Mouse (Mus musculus): ENCODE measurements around the gene Ptges2.

DNA sequence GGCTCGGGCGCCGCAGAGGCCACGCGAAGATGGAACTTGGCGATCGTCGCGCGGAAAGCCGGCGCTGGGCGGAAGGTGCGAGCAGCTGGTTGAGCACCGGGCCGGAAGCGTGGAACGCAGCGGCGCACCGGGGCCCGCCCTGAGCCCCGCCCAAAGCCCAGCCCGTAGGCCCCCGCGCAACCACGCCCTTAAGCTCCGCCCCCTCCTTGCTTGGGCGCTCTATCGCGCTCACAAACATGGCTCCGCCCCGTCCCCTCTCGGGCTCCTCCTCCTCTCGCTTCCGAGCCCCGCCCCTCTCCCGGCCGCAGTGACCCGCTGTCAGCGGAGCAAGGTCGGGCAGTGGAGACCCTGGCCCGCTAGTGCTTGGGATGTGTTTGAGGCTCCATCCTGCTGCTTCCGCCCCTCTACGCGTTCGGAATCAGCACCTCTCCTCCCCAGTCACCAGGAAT, 13.9 kb upstream of the Ptges2 start, which contains the start of gene 1110008P14Rik:
- TF ChIP-seq CTCF (IDR thresholded peaks at IDR 0.05) (no peak), EP300 (IDR thresholded peaks at IDR 0.05) (no peak)

Data from lung, postnatal 0 days (tissue).